Mouse (Mus musculus) urinary bladder, postnatal 36 days (tissue): Measurements from ENCODE around the gene Cd164l2.

Experiments
- DNase-seq, 2 experiments: peaks; one replicate each; pipeline ENCODE4 v3.0.0; 2022; ENCODE audit warnings: low spot score in 2 of 2, mixed read lengths in 1 of 2

The Cd164l2 gene

DNA sequence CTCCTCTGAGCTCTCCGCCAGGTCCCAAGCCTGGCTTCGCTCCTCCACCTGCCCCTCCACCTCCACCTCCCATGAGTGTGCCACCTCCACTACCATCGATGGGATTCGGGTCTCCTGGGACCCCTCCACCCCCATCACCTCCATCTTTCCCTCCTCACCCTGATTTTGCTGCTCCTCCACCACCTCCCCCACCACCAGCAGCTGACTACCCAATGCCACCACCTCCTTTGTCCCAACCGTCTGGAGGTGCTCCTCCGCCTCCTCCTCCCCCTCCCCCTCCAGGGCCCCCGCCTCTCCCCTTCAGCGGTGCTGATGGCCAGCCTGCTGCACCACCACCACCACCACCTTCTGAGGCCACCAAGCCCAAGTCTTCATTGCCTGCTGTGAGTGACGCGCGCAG is 17.4 kb upstream of the Cd164l2 start:
- no peak for DNase-seq

DNA sequence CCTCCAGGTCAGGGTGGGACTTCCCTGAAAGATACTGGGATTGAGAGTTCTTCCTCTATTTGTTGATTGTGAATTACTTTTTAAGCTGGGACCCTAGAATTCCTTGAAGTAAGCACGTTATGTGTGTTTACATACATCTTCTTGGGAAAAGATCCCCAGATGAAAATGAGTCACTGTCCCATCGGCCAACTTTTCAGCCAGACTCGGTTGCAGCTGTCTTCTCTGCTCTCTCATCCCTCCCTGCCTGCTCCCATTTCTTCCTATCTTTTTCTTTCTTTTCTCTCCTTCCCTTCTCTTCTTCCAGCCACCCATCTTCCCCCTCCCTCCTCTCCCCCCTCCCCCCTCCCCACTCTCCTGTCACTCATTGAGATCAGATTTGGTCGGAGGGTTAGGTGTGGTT is 16.9 kb upstream of the Cd164l2 start:
- no peak for DNase-seq

DNA sequence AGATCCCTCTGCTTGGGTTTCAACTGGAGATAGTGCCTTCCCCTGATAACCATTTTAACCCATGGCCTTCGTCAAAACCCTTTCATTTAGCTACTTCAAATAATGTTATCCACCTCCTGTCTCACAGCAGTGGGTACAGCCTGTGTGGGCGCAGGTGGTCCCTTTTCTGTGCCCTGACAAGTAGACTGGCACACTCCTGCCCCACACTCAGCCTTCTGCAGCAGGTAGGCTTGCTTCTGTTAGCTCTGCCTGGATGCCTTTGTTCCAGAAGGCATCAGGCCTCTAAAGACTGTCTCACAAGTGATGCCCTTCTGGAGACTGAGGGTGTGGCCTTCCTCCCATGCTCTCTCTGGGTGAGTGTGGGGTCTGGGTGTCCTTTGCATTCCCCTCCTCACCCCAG is 15.8 kb upstream of the Cd164l2 start:
- DNase-seq = no peak

DNA sequence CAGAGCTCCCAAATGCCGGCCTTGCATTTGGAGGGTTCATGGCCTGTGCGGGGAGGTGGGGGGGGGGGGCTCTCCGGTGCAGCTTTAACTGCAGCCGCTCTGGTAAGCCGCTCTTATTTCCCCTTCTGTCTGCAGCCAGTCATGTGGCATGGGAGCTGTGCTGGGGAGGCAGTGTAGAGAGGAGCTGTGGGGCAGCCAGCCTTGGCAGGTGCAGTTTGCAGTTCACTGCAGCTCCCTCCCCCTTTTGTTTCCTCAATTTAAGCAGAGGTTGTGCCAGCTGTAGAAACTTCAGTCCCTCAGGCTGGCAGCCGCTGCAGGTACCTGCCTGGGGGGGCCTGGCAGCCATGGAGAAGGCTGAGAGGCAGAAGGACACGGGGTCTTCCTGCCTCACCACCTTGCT is 15.1 kb upstream of the Cd164l2 start:
- no peak for DNase-seq

DNA sequence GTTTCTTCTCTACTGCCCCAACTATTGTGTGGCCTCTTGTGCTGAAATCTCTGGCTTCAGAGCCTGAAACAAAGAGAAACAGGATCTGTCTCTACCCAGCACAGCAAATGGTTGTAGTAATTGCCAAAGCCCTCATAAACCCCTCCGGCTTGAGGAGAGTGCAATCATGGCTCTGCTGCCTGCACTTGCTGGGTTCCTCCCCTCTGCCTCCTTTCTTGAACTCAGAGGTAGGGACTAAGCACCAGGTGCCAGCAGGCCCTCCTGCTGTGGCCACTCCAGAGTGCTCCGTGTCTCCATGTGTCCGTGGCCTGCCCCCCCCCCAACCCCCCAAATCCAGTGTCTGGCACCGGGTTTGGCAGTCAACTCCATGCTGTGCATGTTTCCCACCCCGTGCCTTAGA is 14.6 kb upstream of the Cd164l2 start:
- DNase-seq = no peak

DNA sequence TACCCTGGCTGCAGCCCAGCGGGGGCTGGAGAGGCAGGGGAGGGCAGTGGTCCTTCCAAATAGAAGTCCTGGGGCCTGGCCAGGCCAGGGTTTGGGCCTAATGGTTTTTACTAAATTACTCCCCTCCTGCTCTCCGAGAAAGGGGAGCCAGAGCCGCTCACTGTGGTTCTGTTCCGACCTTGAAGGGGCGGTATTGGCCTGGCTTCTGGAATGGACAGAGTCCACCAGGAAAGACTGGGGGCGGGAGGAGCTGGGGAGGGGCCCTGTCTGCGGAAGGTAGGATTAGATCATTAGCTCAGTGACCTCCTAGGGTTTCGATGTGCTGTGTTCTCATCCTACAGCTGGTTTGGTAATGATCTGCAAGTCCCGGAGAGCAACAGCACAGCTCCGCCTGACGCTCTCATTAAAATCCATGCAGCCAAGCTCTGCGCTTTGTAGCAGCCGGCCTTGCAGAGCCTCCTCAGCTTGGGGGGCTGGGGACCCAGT is 14.1 kb upstream of the Cd164l2 start:
- no peak for DNase-seq

DNA sequence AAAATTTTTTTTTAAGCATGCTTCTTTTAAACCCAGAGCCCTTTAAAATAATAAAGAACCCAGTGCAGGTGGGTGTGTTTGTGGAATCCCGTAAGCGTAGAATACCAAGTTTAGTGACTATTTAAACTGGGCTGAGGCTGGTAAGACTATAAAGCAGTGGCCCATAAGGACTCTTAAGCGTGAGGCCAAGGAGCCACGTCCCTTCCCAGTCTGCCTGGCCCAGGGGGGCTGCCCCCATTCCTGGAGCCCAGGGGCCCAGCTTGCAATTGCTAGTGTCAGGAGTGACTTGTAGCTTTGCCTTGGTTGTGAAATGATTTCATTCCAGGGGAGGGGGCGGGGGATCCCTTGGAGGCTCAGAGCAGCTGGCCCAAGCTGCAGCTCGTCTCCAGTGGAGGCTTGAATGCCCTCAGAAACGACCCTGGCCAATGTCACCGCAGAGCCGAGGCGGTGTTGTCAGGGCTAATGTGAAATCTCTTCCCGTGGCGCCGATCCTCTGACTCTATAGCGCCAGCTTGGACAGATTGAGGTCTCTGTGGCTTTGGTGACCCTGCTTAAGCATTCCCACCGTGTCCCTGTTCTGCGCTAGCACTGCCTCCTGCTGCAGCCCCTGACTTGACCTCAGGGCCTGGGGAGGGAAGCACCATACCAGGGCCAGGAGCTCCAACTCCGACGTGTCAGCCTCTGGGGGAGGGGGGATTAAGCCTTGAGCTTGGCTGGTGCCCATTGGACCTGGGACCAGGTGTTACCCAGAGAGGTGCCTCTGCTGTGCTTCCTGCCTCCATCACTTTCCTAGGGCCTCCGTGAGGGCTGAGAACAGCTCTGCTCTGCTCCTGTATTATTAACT is 13.4 kb upstream of the Cd164l2 start:
- DNase-seq = no peak

DNA sequence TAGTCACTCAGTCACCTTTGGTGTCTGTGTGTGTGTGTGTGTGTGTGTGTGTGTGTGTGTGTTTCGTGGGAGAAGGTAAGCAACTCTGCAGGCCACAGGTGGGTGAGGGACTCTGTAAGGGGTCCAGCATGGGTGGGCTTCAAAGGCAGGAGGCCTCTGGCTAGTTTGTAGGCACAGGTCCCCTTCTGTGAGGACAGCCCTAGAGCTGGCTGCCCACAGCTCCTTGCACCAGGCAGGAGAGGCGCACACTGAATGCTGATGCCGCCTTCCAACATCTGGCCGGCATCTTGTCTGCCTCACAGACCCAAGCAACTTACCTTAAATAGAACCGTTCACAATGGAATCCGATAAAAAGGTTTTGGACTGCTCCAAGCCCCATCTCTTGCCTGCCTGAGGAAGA is 12.2 kb upstream of the Cd164l2 start:
- DNase-seq = no peak

DNA sequence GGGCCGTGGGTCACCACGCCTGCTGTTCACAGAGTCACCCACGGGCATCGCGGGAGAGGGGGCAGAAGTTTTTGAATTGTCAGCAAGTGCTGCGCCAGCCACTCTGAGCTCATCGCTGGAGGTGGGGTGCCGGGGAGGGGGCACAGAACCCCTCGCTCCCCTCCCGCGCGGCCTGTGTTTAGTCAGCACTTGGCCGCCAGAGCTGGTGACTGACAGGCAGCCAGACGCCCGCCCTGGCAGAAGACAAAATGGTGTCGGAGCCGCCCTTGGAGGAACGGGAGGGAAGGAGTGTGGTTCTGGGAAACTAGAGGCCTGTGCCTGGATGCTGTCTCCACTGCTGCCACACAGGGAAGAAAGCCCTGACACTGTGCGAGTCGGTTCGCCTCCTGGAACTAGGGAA is 11.6 kb upstream of the Cd164l2 start:
- peak in 1 of 2 experiments; percentile 55 for DNase-seq

DNA sequence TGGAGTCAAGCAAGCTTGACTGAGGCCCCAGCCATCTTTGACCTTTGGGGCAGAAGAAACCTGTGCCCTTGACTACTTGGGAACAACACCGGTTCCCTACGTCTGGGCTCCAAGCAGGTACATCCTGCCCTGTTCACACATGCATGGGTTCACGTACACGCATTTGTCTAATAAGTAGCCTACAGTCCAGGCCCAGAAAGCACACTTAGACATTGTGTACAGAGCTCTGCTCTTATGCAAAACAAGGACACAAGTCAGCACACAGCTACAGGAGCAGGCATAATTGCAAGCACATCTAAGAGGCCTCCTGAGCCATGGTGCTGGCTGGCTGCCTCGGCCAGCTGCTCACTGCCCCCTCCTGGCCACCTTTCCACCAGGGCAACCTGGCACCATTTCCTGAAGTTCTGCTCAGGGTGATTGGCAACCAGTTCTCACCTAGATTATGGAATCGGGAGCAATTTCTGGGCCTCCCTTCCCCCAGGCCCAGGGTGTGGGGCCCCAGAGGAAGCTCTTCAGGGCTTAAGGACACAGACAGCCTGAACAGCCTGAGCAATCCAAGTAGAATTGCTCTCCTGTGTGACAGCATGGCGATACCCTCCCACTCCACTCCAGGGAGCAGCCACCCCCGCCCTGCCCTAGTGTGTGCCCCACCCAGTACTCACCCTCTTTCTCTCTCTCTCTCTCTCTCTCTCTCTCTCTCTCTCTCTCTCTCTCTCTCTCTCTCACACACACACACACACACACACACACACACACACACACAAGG is 10.7 kb upstream of the Cd164l2 start:
- DNase-seq = peak; percentile 52 to 77

DNA sequence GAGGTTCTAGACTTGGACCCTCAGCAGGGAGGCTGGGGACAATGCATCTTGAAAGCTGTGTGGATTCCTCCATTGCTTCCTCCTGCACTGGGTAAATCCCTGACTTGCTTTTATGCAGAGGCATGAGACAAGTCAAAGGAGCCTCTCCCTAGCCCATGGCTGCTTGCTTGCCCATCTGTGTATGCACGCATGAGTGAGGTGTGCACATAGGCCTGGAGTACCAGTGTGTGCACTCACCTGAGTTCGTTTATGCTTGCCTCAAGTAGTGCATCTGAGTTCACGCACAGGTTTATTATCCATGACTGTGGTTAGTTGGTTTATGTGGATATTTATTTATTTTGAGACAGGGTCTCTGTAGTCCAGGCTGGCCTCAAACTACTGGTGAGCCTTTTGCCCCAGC is 9.7 kb upstream of the Cd164l2 start:
- DNase-seq = no peak

DNA sequence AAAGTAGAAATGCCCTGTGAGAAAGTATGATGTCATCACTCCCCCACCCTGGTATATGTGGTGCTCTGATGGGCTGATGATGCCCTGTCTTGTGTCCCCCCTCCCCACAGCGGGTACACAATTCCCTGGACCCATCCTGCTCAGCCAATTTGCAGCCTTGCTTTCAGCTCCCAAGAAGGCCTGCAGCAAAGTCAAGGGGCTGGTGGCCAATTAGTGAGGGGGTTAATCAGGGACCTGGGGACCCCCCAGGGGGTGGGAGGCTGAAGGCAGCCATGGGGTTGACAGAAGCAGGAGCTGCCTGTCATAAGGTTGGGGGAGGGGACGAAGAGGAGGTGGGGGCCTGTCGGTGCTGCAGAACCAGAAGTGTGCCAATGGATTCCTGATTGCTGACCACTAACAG is 8.3 kb upstream of the Cd164l2 start:
- DNase-seq = no peak

DNA sequence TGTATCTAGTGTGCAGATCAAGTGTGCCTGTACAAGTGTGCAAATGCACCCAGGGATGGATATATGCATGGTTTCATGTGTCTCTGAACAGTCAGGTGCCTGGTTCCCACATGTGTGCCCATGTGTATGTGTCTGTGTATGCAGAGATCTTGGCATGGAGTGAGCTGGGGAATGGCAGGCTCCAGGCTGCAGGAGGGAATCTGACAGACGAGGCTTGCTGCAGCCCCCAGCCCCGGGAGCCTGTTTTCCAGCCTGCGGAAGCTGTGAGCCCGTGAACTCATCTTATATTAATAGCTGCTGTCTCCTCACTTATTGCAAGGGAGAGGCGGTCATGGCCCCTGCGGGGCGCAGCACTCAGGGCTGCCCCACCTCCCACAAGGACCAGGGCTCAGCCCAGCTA is 7.6 kb upstream of the Cd164l2 start:
- no peak for DNase-seq

DNA sequence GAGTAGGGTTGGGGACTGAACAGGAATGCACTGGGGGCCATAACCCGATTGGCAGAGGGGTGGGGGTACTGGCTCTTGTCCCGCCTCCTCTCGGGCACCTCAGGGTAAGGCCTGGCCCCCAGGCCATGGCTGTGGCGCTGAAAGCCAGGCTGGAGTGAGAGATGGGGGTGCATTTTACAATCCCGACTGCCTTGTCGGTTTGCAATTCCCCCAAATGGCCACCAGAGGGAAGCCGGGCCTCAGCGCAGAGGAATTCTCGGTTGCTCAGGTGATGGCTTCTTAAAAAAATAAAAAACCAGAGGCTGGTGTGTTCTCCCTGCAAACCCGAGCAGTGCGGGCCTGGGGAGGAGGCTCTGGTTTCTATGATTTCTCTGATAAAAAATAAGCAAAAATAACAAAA is 2.6 kb upstream of the Cd164l2 start:
- peak in 1 of 2 experiments; percentile 54 for DNase-seq

DNA sequence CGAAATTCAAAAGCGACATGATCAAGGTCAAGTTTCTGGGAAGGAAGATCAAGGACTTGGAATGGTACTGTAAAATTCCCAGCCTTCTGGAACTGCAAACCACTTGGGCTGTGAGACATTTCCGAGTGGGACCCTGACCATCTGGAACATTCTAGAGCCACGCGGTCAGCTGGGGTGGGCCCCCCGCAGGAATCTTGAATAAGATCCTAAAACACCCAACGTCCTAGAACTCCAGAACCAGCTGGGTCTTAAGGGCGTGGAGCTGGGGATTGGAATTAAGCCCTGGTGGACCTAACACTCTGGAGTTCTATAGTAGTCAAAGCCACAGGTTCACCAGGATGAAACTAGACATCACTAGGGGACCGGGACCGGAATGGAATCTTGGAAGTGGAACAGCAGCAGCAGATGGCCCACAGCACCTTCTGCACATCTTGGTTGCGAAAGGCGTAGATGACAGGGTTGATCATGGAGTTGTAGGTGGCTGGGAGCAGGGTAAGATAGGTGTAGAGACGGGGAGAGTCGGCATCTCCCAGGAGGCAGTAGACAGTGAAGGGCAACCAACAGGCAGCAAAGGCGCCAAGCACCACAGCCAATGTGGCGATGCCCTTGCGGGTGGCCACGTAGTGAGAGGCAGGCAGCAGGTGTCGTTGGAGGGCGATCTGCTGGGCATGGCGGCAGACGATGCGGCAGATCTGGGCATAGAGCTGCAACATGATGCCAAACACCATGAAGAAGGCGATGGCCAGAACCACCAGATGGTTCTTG is 1.7 kb upstream of the Cd164l2 start:
- DNase-seq = no peak

DNA sequence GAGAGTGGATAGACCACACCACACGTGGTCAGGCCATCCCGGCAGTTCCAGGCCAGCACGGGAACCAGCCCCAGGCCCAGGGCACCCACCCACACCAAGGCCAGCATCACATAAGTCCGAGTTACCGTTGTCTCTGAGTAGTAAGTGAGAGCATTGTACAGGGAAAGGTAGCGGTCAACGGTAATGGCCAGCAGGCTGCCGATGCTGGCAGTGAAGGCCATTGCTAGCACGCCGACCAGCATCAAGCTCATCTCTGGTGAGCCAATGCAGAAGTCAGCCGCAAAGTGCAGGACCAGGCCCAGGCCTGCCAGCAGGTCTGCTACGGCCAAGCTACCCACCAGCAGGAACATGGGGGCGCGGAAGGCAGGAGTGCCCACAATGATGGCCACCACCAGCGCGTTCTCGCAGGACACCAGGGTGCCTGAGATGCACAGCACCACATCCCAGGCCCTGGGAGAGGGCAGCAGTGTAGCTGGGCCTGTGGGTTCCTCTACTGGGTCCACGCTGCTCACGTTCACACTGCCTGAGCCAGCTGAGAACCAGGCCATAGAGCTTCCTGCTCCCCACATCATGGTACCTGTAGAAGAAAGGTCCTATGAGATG is 1.0 kb upstream of the Cd164l2 start:
- DNase-seq = no peak

DNA sequence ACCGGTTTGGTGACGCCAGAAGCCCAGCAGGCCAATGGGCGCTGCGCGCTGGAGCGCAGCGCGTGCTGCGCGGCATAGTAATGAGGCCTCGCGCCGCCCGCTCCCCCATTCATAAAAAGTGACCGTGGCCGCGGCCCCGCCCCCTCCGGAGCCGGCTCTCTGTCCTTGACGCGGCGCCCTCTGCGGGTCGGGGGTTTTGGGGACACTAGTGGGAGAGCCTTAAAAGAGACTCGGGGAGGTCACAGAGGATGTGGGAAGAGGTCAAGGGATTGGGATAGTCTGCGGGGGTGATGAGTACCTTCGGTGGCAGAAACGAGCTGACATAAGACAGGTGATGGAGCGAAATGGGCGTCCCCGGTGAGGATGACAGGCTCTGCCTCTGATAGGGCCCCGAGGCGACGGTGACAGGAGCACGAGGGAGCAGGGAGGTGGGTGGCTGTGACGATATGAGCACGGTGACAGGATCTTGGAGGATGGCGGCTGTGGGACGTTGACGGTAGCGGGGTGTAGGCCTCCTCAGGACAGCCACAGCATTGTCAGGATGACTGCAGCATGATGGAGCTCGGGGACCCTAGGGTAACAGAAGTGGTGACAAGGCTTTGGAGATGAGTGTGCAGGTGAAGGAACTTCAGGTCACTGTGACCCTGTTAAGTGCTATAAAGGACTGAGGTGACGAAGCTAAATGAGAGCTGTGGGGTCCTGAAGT is 784 bp downstream of the Cd164l2 start:
- DNase-seq = peak; percentile 57 to 78

DNA sequence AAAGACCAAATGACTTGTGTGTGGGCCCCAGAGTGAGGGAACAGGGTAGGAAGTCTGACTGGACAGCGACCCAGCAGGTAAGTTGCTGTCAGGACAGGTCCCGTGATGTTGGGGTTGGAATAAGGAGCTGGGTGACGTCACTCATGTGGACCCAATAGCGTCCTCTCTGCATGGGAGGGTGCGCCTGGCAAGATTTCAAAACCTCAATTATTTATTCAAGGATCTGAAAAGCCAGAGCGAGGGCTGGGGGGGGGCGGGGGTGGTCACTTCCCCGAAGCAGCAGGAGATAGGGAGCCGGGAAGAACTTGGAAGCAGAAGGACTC is 1.3 kb downstream of the Cd164l2 start:
- DNase-seq = no peak

DNA sequence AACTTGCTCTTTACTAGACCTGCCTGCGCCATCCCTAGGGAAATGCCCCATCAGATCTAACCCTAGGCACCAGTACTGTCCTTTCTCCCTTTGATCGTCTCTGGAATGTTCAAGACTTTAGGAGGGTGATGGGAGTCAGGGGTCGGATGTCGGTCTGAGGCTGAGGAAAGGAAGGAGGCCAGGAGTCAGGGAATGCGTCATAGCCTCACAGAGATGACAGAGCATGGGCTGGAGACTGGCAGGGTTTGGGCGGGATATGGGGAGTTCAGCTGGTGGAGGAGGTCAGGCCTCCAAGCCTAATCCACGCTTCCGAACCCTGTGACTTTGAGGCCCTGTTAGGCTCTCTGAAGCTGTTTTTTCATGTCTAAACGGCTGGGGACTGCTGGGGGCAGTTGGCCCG is 1.7 kb downstream of the Cd164l2 start:
- no peak for DNase-seq

DNA sequence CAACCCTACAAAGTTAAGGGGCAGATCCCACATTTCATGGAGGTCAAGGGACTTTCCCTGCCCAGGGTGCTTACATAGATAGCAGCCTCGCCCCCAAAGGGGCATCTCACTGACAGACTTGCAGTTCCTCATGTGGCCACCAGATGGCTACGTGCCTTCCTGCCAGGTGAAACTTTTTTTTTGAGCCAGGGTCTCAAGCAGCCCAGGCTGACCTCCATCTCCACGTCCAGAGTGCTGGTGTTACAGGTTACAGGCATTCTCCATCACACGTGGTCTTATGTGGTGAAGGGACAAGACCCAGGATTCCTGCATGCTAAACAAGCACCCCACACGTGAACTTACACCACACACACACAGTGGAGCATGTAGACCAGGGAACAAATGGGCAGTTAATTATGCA is 5.7 kb downstream of the Cd164l2 start:
- DNase-seq = peak in 1 of 2 experiments; percentile 44

DNA sequence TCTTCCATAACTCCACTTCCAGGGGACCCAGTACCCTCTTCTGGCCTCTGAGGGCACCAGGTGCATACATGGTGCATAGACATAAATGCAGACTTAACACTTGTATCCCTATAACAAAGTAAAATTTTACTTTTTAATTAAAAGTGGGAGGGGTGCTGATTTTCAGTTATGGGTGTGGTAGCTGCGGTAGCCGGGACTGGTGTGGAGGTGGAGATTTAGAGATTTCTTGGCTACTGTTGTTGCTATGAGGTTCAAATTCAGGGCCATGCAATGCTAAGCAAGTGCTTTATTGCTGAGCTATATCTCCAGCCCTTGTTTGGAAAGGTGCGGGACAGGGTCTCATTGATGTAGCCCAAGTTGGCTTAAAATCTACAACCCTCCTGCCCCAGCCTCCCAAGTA is 6.8 kb downstream of the Cd164l2 start:
- no peak for DNase-seq
